Mouse (Mus musculus): ENCODE data around the gene B3galt5. TPM values are rescaled to one million over a fixed set of nuclear protein-coding genes. Genes with fewer than 3 reads are reported as not detected.

Gene B3galt5
- polyA plus RNA-seq, 1 experiment from 2014 or later = 0.18 TPM

DNA sequence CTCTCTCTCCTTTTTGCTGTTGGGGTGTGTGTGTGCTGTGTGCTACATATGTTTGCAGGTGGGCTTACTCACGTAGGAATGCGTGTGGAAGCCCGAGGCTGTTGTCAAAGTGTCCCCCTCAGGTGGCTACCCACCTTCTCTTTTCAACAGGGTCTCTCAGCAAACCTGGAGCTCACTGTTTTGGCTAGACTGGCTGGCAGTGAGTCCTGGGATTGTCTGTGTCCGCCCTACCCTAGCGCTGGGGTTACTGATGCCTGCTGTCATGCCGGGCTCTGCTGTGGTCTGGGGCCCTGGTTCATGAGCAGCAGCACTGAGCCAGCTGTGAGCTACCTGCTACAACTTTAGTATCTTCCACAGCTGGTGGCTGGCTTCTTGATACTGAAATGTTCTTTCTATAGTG, 8.9 kb downstream of the B3galt5 start:
- 75% methylated on average over 6 of the region's 6 CpGs for WGBS
- no peaks in the 10 kb centered on the region for H3K27me3 ChIP-seq (replicated peaks; ENCODE audit: insufficient read depth, low read length)
- no peaks in the 10 kb centered on the region for H3K36me3 ChIP-seq (ENCODE audit: insufficient read depth, low read length)
- TF ChIP-seq CTCF (IDR thresholded peaks at IDR 0.05) = no peak
- TF ChIP-seq EP300 (IDR thresholded peaks at IDR 0.05) = no peak
- no peak overlapping the region for H3K27ac ChIP-seq (ENCODE audit: low read length)
- H3K9me3 ChIP-seq (ENCODE audit: low read length) = no peaks in the 10 kb centered on the region
- H3K4me1 ChIP-seq (ENCODE audit: insufficient read depth, low read depth, low read length) = no peaks in the 10 kb centered on the region
- H3K9ac ChIP-seq (replicated peaks; ENCODE audit: low read depth) = no peak overlapping the region
- ATAC-seq = no peak
- no peak overlapping the region for H3K4me2 ChIP-seq (replicated peaks; ENCODE audit: low read depth, low read length)
- no peak for DNase-seq (ENCODE audit: low spot score)
- H3K4me3 ChIP-seq (ENCODE audit: low read depth, low read length) = no peak overlapping the region

- DNase-seq (ENCODE audit: low spot score) = no peak
- Histone ChIP-seq H3K9me3 (ENCODE audit: low read length) (no peaks in the 10 kb centered on the region), H3K9ac (replicated peaks; ENCODE audit: low read depth) (no peak overlapping the region)
Measured at GRCm38 (mm10) chr16:96249635-96250034, 14.0 kb downstream of the B3galt5 start.

GRCm38 (mm10) chr16:96252146-96252545, 16.5 kb downstream of the B3galt5 start:
- Histone ChIP-seq H3K4me2 (replicated peaks; ENCODE audit: low read depth, low read length) (no peak overlapping the region), H3K9me3 (ENCODE audit: low read length) (no peaks in the 10 kb centered on the region), H3K4me3 (ENCODE audit: low read depth, low read length) (no peak overlapping the region), H3K36me3 (ENCODE audit: insufficient read depth, low read length) (no peaks in the 10 kb centered on the region), H3K4me1 (ENCODE audit: insufficient read depth, low read depth, low read length) (no peaks in the 10 kb centered on the region), H3K27ac (ENCODE audit: low read length) (no peak overlapping the region), H3K9ac (replicated peaks; ENCODE audit: low read depth) (no peak overlapping the region), H3K27me3 (replicated peaks; ENCODE audit: insufficient read depth, low read length) (no peaks in the 10 kb centered on the region)
- 96% methylated on average over 1 of the region's 1 CpGs for WGBS
- TF ChIP-seq EP300 (IDR thresholded peaks at IDR 0.05) (no peak), CTCF (IDR thresholded peaks at IDR 0.05) (no peak)
- ATAC-seq = no peak
- no peak for DNase-seq (ENCODE audit: low spot score)

More at GRCm38 (mm10) chr16:96249635-96250034, 14.0 kb downstream of the B3galt5 start:
- TF ChIP-seq EP300 (IDR thresholded peaks at IDR 0.05) (no peak), CTCF (IDR thresholded peaks at IDR 0.05) (no peak)
- no peaks in the 10 kb centered on the region for H3K27me3 ChIP-seq (replicated peaks; ENCODE audit: insufficient read depth, low read length)
- H3K4me3 ChIP-seq (ENCODE audit: low read depth, low read length) = no peak overlapping the region
- no peaks in the 10 kb centered on the region for H3K36me3 ChIP-seq (ENCODE audit: insufficient read depth, low read length)
- no peak overlapping the region for H3K27ac ChIP-seq (ENCODE audit: low read length)
- no peak for ATAC-seq
- H3K4me2 ChIP-seq (replicated peaks; ENCODE audit: low read depth, low read length) = no peak overlapping the region
- no peaks in the 10 kb centered on the region for H3K4me1 ChIP-seq (ENCODE audit: insufficient read depth, low read depth, low read length)
- WGBS = 86% methylated on average over 7 of the region's 7 CpGs

DNA sequence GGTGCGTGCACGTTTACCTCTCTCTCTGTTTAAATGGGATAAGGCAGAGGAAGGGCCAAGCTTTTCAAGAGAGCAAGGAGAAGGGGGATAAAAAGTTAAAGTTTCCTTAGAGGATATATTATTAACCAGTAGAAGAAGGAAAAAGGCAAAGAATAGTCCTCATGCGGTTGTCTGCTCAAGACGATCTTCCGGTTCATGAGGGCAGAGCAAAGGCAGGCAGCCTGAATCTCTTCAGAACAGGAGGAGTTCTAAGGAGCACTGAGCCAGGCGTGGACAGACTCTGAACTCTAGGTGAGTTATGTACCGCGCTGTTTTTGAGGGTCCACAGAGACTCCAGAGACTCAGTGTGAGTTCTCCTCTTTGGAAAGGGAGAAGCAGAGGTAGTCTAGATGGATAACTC, 22.8 kb downstream of the B3galt5 start:
- WGBS = 78% methylated on average over 8 of the region's 8 CpGs
- TF ChIP-seq EP300 (IDR thresholded peaks at IDR 0.05) (no peak), CTCF (IDR thresholded peaks at IDR 0.05) (no peak)
- Histone ChIP-seq H3K4me1 (ENCODE audit: insufficient read depth, low read depth, low read length) (no peaks in the 10 kb centered on the region), H3K27ac (ENCODE audit: low read length) (no peak overlapping the region), H3K4me3 (ENCODE audit: low read depth, low read length) (no peak overlapping the region), H3K27me3 (replicated peaks; ENCODE audit: insufficient read depth, low read length) (no peaks in the 10 kb centered on the region), H3K36me3 (ENCODE audit: insufficient read depth, low read length) (no peaks in the 10 kb centered on the region), H3K9ac (replicated peaks; ENCODE audit: low read depth) (no peak overlapping the region), H3K9me3 (ENCODE audit: low read length) (no peaks in the 10 kb centered on the region), H3K4me2 (replicated peaks; ENCODE audit: low read depth, low read length) (no peak overlapping the region)
- ATAC-seq = no peak
- no peak for DNase-seq (ENCODE audit: low spot score)

DNA sequence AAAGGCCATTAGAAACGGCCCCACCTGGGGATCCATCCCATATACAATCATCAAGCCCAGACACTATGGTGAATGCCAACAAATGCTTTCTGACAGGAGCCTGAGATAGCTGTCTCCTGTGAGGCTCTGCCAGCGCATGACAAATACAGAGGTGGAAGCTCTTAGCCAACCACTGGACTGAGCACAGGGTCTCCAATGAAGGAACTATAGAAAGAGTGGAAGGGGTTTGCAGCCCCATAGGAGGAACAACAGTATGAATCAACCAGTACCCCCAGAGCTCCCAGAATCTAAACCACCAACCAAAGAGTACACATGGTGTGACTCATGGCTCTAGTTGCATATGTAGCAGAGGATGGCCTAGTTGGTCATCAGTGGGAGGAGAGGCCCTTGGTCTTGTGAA, 36.1 kb downstream of the B3galt5 start:
- no peak for DNase-seq (ENCODE audit: low spot score)
- no peaks in the 10 kb centered on the region for H3K27me3 ChIP-seq (replicated peaks; ENCODE audit: insufficient read depth, low read length)
- H3K4me1 ChIP-seq (ENCODE audit: insufficient read depth, low read depth, low read length) = no peaks in the 10 kb centered on the region
- H3K36me3 ChIP-seq (ENCODE audit: insufficient read depth, low read length) = no peaks in the 10 kb centered on the region
- ATAC-seq = no peak
- no peak overlapping the region for H3K4me2 ChIP-seq (replicated peaks; ENCODE audit: low read depth, low read length)
- H3K27ac ChIP-seq (ENCODE audit: low read length) = no peak overlapping the region
- no peak overlapping the region for H3K9ac ChIP-seq (replicated peaks; ENCODE audit: low read depth)
- H3K9me3 ChIP-seq (ENCODE audit: low read length) = no peaks in the 10 kb centered on the region
- no peak for TF ChIP-seq EP300 (IDR thresholded peaks at IDR 0.05)
- TF ChIP-seq CTCF (IDR thresholded peaks at IDR 0.05) = no peak
- H3K4me3 ChIP-seq (ENCODE audit: low read depth, low read length) = no peak overlapping the region
- WGBS = 74% methylated on average over 2 of the region's 2 CpGs

- Histone ChIP-seq H3K9ac (replicated peaks; ENCODE audit: low read depth) (no peak overlapping the region), H3K4me2 (replicated peaks; ENCODE audit: low read depth, low read length) (no peak overlapping the region), H3K27ac (ENCODE audit: low read length) (no peak overlapping the region), H3K27me3 (replicated peaks; ENCODE audit: insufficient read depth, low read length) (no peaks in the 10 kb centered on the region), H3K9me3 (ENCODE audit: low read length) (no peaks in the 10 kb centered on the region), H3K36me3 (ENCODE audit: insufficient read depth, low read length) (no peaks in the 10 kb centered on the region), H3K4me1 (ENCODE audit: insufficient read depth, low read depth, low read length) (no peaks in the 10 kb centered on the region), H3K4me3 (ENCODE audit: low read depth, low read length) (no peak overlapping the region)
- 46% methylated on average over 14 of the region's 14 CpGs for WGBS
- DNase-seq (ENCODE audit: low spot score) (no peak), ATAC-seq (no peak)
- TF ChIP-seq EP300 (IDR thresholded peaks at IDR 0.05) = no peak
Measured at GRCm38 (mm10) chr16:96272929-96273619, 37.5 kb downstream of the B3galt5 start.

All from lung, postnatal 0 days (tissue).